Mouse (Mus musculus) kidney, adult 2 months (tissue): ENCODE measurements around the gene Hist1h4k.

Source experiments
- CTCF ChIP-seq: fragments of 200-500 bp; conservative IDR thresholded peaks from 2 replicates; pipeline ENCODE4 v1.5.1; 2011; ENCODE audit warnings: low read depth, mild to moderate bottlenecking, control low read depth, low read length, moderate library complexity, mixed read lengths; ENCODE audit not compliant: insufficient read depth, insufficient read length
- POLR2A ChIP-seq: fragments of 200-500 bp; IDR thresholded peaks from one replicate; pipeline ENCODE4 v1.6.1; 2011; ENCODE audit warnings: low read depth, low read length, control low read depth

DNA sequence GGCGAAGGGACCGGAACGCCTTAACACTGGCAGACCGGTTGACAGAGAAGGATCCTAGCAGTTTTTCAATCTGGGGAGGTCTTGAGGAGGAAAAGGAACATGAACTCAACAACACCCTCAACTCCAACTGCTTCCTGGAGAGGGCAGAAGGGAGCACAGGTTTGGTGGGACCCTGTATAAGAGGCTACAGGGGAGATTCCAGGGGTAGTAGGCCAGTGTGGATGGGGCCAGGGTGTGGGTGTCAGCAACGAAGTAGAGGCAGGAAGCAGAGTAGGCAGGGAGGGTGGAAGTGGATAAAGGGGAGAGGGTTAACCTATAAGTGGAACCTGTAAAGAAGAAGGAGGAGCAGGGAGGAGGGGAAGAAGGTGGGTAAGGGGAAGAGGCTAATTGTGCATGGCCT, 16.8 kb downstream of the Hist1h4k start:
- TF ChIP-seq CTCF (no peak), POLR2A (no peak)
